Mouse (Mus musculus): ENCODE results near the gene Dennd1a.
"Not testable (repeated sequence)": the region's sequence is repeated elsewhere in the genome, so short reads cannot be mapped to it uniquely, and the experiment has no call there.

Dennd1a gene

GRCm38 (mm10) chr2:37948424-37948823 lies 338.8 kb downstream of the Dennd1a start:
- in situ Hi-C loops (cut with MboI; ENCODE audit: low pct_unique_long_range_greater_than_20kb in 1 of 2, low sequenced_read_pairs in 2 of 2, unreplicated experiment in 1 of 2) = loop anchor here in 1 of 2 experiments (10.0 kb wide), 1 partner anchor 134 kb away; no protein-coding TSS in a partner anchor

GRCm38 (mm10) chr2:37945598-37946336 lies 341.4 kb downstream of the Dennd1a start:
- in situ Hi-C loops (cut with MboI; ENCODE audit: low pct_unique_long_range_greater_than_20kb in 1 of 2, low sequenced_read_pairs in 2 of 2, unreplicated experiment in 1 of 2) = loop anchor here in 1 of 2 experiments (10.0 kb wide), 1 partner anchor 131 kb away; no protein-coding TSS in a partner anchor

- in situ Hi-C loops (cut with MboI; ENCODE audit: low pct_unique_long_range_greater_than_20kb in 1 of 2, low sequenced_read_pairs in 2 of 2, unreplicated experiment in 1 of 2) = loop anchor here in 1 of 2 experiments (10.0 kb wide), 1 partner anchor 128 kb away; no protein-coding TSS in a partner anchor
Observed at GRCm38 (mm10) chr2:37942906-37943305, 344.3 kb downstream of the Dennd1a start.

GRCm38 (mm10) chr2:37941741-37942140 lies 345.4 kb downstream of the Dennd1a start:
- in situ Hi-C loops (cut with MboI; ENCODE audit: low pct_unique_long_range_greater_than_20kb in 1 of 2, low sequenced_read_pairs in 2 of 2, unreplicated experiment in 1 of 2) = loop anchor here in 1 of 2 experiments (10.0 kb wide), 1 partner anchor 127 kb away; no protein-coding TSS in a partner anchor

- in situ Hi-C loops (cut with MboI; ENCODE audit: low pct_unique_long_range_greater_than_20kb in 1 of 2, low sequenced_read_pairs in 2 of 2, unreplicated experiment in 1 of 2) = loop anchor here in 1 of 2 experiments (10.0 kb wide), 1 partner anchor 126 kb away; no protein-coding TSS in a partner anchor
Observed at GRCm38 (mm10) chr2:37940845-37941361, 346.3 kb downstream of the Dennd1a start.

GRCm38 (mm10) chr2:37939997-37940396 lies 347.2 kb downstream of the Dennd1a start:
- in situ Hi-C loops (cut with MboI; ENCODE audit: low pct_unique_long_range_greater_than_20kb in 1 of 2, low sequenced_read_pairs in 2 of 2, unreplicated experiment in 1 of 2) = loop anchor here in 1 of 2 experiments (10.0 kb wide), 1 partner anchor 125 kb away; no protein-coding TSS in a partner anchor

GRCm38 (mm10) chr2:37936922-37937321 lies 350.3 kb downstream of the Dennd1a start:
- in situ Hi-C loops (cut with MboI; ENCODE audit: low pct_unique_long_range_greater_than_20kb in 1 of 2, low sequenced_read_pairs in 2 of 2, unreplicated experiment in 1 of 2) = not testable (repeated sequence)

- in situ Hi-C loops (cut with MboI; ENCODE audit: low pct_unique_long_range_greater_than_20kb in 1 of 2, low sequenced_read_pairs in 2 of 2, unreplicated experiment in 1 of 2) = no loop called here
Observed at GRCm38 (mm10) chr2:37932240-37932639, 354.9 kb downstream of the Dennd1a start.

- in situ Hi-C loops (cut with MboI; ENCODE audit: low pct_unique_long_range_greater_than_20kb in 1 of 2, low sequenced_read_pairs in 2 of 2, unreplicated experiment in 1 of 2) = no loop called here
Observed at GRCm38 (mm10) chr2:37931018-37931930, 355.9 kb downstream of the Dennd1a start.

- in situ Hi-C loops (cut with MboI; ENCODE audit: low pct_unique_long_range_greater_than_20kb in 1 of 2, low sequenced_read_pairs in 2 of 2, unreplicated experiment in 1 of 2) = no loop called here
Observed at GRCm38 (mm10) chr2:37926133-37926503, 361.1 kb downstream of the Dennd1a start.

- in situ Hi-C loops (cut with MboI; ENCODE audit: low pct_unique_long_range_greater_than_20kb in 1 of 2, low sequenced_read_pairs in 2 of 2, unreplicated experiment in 1 of 2) = no loop called here
Observed at GRCm38 (mm10) chr2:37925413-37926132, 361.6 kb downstream of the Dennd1a start.

- in situ Hi-C loops (cut with MboI; ENCODE audit: low pct_unique_long_range_greater_than_20kb in 1 of 2, low sequenced_read_pairs in 2 of 2, unreplicated experiment in 1 of 2) = no loop called here
Observed at GRCm38 (mm10) chr2:37908721-37909506, 378.3 kb downstream of the Dennd1a start.

- in situ Hi-C loops (cut with MboI; ENCODE audit: low pct_unique_long_range_greater_than_20kb in 1 of 2, low sequenced_read_pairs in 2 of 2, unreplicated experiment in 1 of 2) = no loop called here
Observed at GRCm38 (mm10) chr2:37908296-37908695, 378.9 kb downstream of the Dennd1a start.

GRCm38 (mm10) chr2:37906261-37906660 lies 380.9 kb downstream of the Dennd1a start:
- in situ Hi-C loops (cut with MboI; ENCODE audit: low pct_unique_long_range_greater_than_20kb in 1 of 2, low sequenced_read_pairs in 2 of 2, unreplicated experiment in 1 of 2) = no loop called here

GRCm38 (mm10) chr2:37903286-37903685 lies 383.9 kb downstream of the Dennd1a start:
- in situ Hi-C loops (cut with MboI; ENCODE audit: low pct_unique_long_range_greater_than_20kb in 1 of 2, low sequenced_read_pairs in 2 of 2, unreplicated experiment in 1 of 2) = no loop called here

GRCm38 (mm10) chr2:37883214-37883613 lies 404.0 kb downstream of the Dennd1a start:
- in situ Hi-C loops (cut with MboI; ENCODE audit: low pct_unique_long_range_greater_than_20kb in 1 of 2, low sequenced_read_pairs in 2 of 2, unreplicated experiment in 1 of 2) = no loop called here

GRCm38 (mm10) chr2:37881262-37881913 lies 405.8 kb downstream of the Dennd1a start:
- in situ Hi-C loops (cut with MboI; ENCODE audit: low pct_unique_long_range_greater_than_20kb in 1 of 2, low sequenced_read_pairs in 2 of 2, unreplicated experiment in 1 of 2) = no loop called here

Measured in mouse embryonic stem cell (cell line).